Mouse (Mus musculus): Measurements from ENCODE around the gene Kctd13.
A peak's percentile ranks its signal among the peaks of the same experiment; 100 is the strongest.

Gene Kctd13

GRCm38 (mm10) chr7:126941801-126942200 lies 13.1 kb downstream of the Kctd13 start:
- DNase-seq (ENCODE audit: low spot score): no peak

GRCm38 (mm10) chr7:126946530-126946929 lies 17.9 kb downstream of the Kctd13 start:
- no peak for DNase-seq (ENCODE audit: low spot score)

- DNase-seq (ENCODE audit: low spot score): no peak
These were observed 19.9 kb downstream of the Kctd13 start for GRCm38 (mm10) chr7:126948626-126949025.

GRCm38 (mm10) chr7:126949403-126949792 lies 20.7 kb downstream of the Kctd13 start, which contains the start of gene Asphd1:
Asphd1 (minus strand) TSS chr7:126949582.
- DNase-seq (ENCODE audit: low spot score): no peak

GRCm38 (mm10) chr7:126949793-126950646 lies 21.3 kb downstream of the Kctd13 start, which contains the start of gene Sez6l2:
Sez6l2 (plus strand) TSS chr7:126950563.
- DNase-seq (ENCODE audit: low spot score): no peak

GRCm38 (mm10) chr7:126950647-126951615 lies 22.3 kb downstream of the Kctd13 start:
- DNase-seq (ENCODE audit: low spot score): no peak

- no peak for DNase-seq (ENCODE audit: low spot score)
These were observed 23.1 kb downstream of the Kctd13 start for GRCm38 (mm10) chr7:126951741-126952140.

- DNase-seq (ENCODE audit: low spot score): no peak
These were observed 24.0 kb downstream of the Kctd13 start for GRCm38 (mm10) chr7:126952646-126953045.

- DNase-seq (ENCODE audit: low spot score): no peak
These were observed 26.4 kb downstream of the Kctd13 start for GRCm38 (mm10) chr7:126955125-126955524.

- DNase-seq (ENCODE audit: low spot score): no peak
These were observed 31.1 kb downstream of the Kctd13 start for GRCm38 (mm10) chr7:126959780-126960179.

- DNase-seq (ENCODE audit: low spot score): no peak
These were observed 32.4 kb downstream of the Kctd13 start for GRCm38 (mm10) chr7:126961095-126961494.

- DNase-seq (ENCODE audit: low spot score): no peak
These were observed 33.3 kb downstream of the Kctd13 start for GRCm38 (mm10) chr7:126961965-126962364.

- no peak for DNase-seq (ENCODE audit: low spot score)
These were observed 35.0 kb downstream of the Kctd13 start for GRCm38 (mm10) chr7:126963548-126964286.

- no peak for DNase-seq (ENCODE audit: low spot score)
These were observed 36.9 kb downstream of the Kctd13 start for GRCm38 (mm10) chr7:126965568-126965967.

- DNase-seq (ENCODE audit: low spot score): no peak
These were observed 38.7 kb downstream of the Kctd13 start for GRCm38 (mm10) chr7:126967361-126967760.

- no peak for DNase-seq (ENCODE audit: low spot score)
These were observed 46.8 kb downstream of the Kctd13 start for GRCm38 (mm10) chr7:126975493-126975892.

- no peak for DNase-seq (ENCODE audit: low spot score)
These were observed 47.0 kb downstream of the Kctd13 start, which contains the start of gene Cdipt for GRCm38 (mm10) chr7:126975893-126975949. Cdipt (plus strand) TSS chr7:126975914.

- DNase-seq (ENCODE audit: low spot score): peak; percentile 85
These were observed 47.5 kb downstream of the Kctd13 start, which contains the start of gene Cdiptos for GRCm38 (mm10) chr7:126975950-126976866. Cdiptos (minus strand) TSS chr7:126976098.

- no peak for DNase-seq (ENCODE audit: low spot score)
These were observed 48.3 kb downstream of the Kctd13 start for GRCm38 (mm10) chr7:126976878-126977459.

- no peak for DNase-seq (ENCODE audit: low spot score)
These were observed 50.2 kb downstream of the Kctd13 start for GRCm38 (mm10) chr7:126978841-126979240.

- no peak for DNase-seq (ENCODE audit: low spot score)
These were observed 52.9 kb downstream of the Kctd13 start for GRCm38 (mm10) chr7:126981601-126982000.

Data from layer of hippocampus, adult 9-10 months (tissue).